Mouse (Mus musculus) embryonic facial prominence, embryonic 10.5 days (tissue): ENCODE data around the gene Cbr1. TPM values are rescaled to one million over a fixed set of nuclear protein-coding genes. Genes with fewer than 3 reads are reported as not detected.

Source experiments
- DNase-seq: peaks from one replicate; pipeline ENCODE4 v3.0.0-alpha.2; 2017; ENCODE audit warnings: low spot score
- H3K27ac ChIP-seq: fragments of 300-500 bp; sonication (generic); replicated peaks from 2 replicates; pipeline ENCODE4 v1.5.1; 2016; ENCODE audit warnings: mild to moderate bottlenecking
- H3K27me3 ChIP-seq: fragments of 300-500 bp; sonication (generic); replicated peaks from 2 replicates; pipeline ENCODE4 v1.6.1; 2016; ENCODE audit warnings: low read depth, mild to moderate bottlenecking; ENCODE audit not compliant: poor library complexity, severe bottlenecking
- H3K36me3 ChIP-seq: fragments of 300-500 bp; sonication (generic); replicated peaks from 2 replicates; pipeline ENCODE4 v1.6.1; 2016; ENCODE audit warnings: mild to moderate bottlenecking, moderate library complexity
- H3K4me1 ChIP-seq: fragments of 300-500 bp; sonication (generic); 2 replicates; pipeline ENCODE4 v1.6.1; 2016
- H3K4me3 ChIP-seq: fragments of 300-500 bp; sonication (generic); 2 replicates; pipeline ENCODE4 v1.5.1; 2016; ENCODE audit warnings: mild to moderate bottlenecking, moderate library complexity
- H3K9me3 ChIP-seq: fragments of 300-500 bp; sonication (generic); 2 replicates; pipeline ENCODE4 v1.6.1; 2016; ENCODE audit warnings: mild to moderate bottlenecking
- WGBS: fragments of 180-500 bp; shearing (Covaris S2); methylation state at CpG from one replicate; pipeline ENCODE4 v1.1.7; 2016; 5-methylcytosine and 5-hydroxymethylcytosine counted together
- polyA plus RNA-seq: library from polyadenylated mRNA; unstranded; fragments of >200 nt; fragmentation: Nextera tagmentation; extraction: Ambion mirVana; gene quantifications from 2 replicates; pipeline ENCODE4 v1.2.1, GENCODE M21; 2016

Gene Cbr1
- polyA plus RNA-seq, 1 experiment from 2014 or later, result 111 TPM

GRCm38 (mm10) chr16:93648441-93649183 is 43.0 kb downstream of the Cbr1 start:
- Histone ChIP-seq H3K27ac (no peak overlapping the region), H3K4me1 (no peaks in the 10 kb centered on the region), H3K4me3 (no peak overlapping the region), H3K27me3 (no peaks in the 10 kb centered on the region), H3K36me3 (no peaks in the 10 kb centered on the region), H3K9me3 (no peaks in the 10 kb centered on the region)
- no peak for DNase-seq
- 81% methylated on average over 5 of the region's 5 CpGs for WGBS

Other genes with a start within 250 kb of the Cbr1 start
- 15.6 and 17.7 TPM in 2 replicates for gene Setd4, start 1.8 kb upstream of the Cbr1 start, polyA plus RNA-seq
- gene Gm5678, start 22.2 kb downstream of the Cbr1 start, polyA plus RNA-seq, result not detected in 2 replicates
- gene Cbr3, start 77.4 kb downstream of the Cbr1 start, polyA plus RNA-seq, result 0.62 and 0.64 TPM in 2 replicates
- gene Dop1b, start 106.1 kb downstream of the Cbr1 start, polyA plus RNA-seq, result 8.4 and 9.1 TPM in 2 replicates
- gene Morc3, start 226.3 kb downstream of the Cbr1 start, polyA plus RNA-seq, result 29.1 and 31.5 TPM in 2 replicates